Mouse (Mus musculus): Measurements from ENCODE around the gene Rasgrf1. TPM values are rescaled to one million over a fixed set of nuclear protein-coding genes. Genes with fewer than 3 reads are reported as not detected.
A peak's percentile ranks its signal among the peaks of the same experiment; 100 is the strongest.

The Rasgrf1 gene
- total and polyA plus RNA-seq, 3 experiments, result 0.05 TPM; not detected in 2

DNA sequence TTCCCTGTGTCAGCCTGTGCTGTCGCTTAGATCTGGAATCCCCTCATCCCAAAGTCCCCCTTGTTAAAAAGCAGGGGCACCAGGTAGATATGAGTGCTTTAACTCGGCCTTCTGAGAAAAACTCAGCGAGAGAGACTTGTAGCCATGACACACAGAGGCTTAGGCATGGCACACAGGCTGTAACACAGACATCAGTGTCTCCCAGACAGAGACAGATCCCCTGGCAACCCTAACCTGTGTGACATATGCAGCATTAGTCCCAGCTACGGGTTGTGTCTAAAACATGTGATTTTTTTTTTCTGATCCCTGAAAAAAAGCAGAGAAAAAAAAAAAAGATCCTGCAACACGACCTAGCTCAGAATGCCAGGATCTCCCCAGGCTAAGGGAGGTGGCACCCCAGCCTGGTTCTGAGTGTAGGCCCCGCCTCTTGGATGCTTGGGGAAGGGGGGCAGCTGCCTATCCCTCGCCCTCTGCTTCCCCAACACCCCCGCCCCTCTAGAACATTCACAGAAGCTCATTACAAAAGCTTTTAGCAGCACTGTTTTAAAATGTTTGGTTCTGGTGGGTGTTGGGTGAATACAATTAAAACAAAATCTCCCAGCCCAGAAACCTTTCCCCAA, 39.1 kb upstream of the Rasgrf1 start:
- ATAC-seq (ENCODE audit: extremely low read depth, insufficient number of reproducible peaks, low FRiP score, poor library complexity, severe bottlenecking), result no peak
- TF ChIP-seq GATA1 (IDR thresholded peaks at IDR 0.05; ENCODE audit: borderline replicate concordance, low read length), result no peak
- no peaks in the 10 kb centered on the region for H3K27me3 ChIP-seq (ENCODE audit: insufficient read depth, low read length)

GRCm38 (mm10) chr9:89872137-89872536, 37.6 kb upstream of the Rasgrf1 start:
- Histone ChIP-seq H3K4me3 (ENCODE audit: low read depth, low read length) (no peak overlapping the region), H3K4me1 (ENCODE audit: insufficient read depth, low read depth, low read length) (no peaks in the 10 kb centered on the region), H3K36me3 (replicated peaks) (no peaks in the 10 kb centered on the region), H3K27me3 (ENCODE audit: insufficient read depth, low read length) (no peaks in the 10 kb centered on the region), H3K9me3 (replicated peaks) (peaks cover 32% of the 10 kb centered on the region)
- DNase-seq (ENCODE audit: low spot score) (no peak), ATAC-seq (ENCODE audit: extremely low read depth, insufficient number of reproducible peaks, low FRiP score, poor library complexity, severe bottlenecking) (no peak)
- TF ChIP-seq TAL1 (conservative IDR thresholded peaks at IDR 0.05; ENCODE audit: low read depth, low read length) (no peak), GATA2 (IDR thresholded peaks at IDR 0.05; ENCODE audit: borderline replicate concordance, low read depth, low read length) (no peak), CTCF (IDR thresholded peaks at IDR 0.05; ENCODE audit: low read depth, low read length) (no peak), POLR2AphosphoS5 (IDR thresholded peaks at IDR 0.05; ENCODE audit: insufficient replicate concordance, low read depth, low read length) (no peak)

More for the DNA sequence above, 39.1 kb upstream of the Rasgrf1 start:
- H3K4me3 ChIP-seq (ENCODE audit: low read depth, low read length), result no peak overlapping the region
- DNase-seq (ENCODE audit: low spot score), result no peak
- H3K36me3 ChIP-seq (replicated peaks), result no peaks in the 10 kb centered on the region
- no peaks in the 10 kb centered on the region for H3K4me1 ChIP-seq (ENCODE audit: insufficient read depth, low read depth, low read length)
- peaks cover 30% of the 10 kb centered on the region for H3K9me3 ChIP-seq (replicated peaks)

DNA sequence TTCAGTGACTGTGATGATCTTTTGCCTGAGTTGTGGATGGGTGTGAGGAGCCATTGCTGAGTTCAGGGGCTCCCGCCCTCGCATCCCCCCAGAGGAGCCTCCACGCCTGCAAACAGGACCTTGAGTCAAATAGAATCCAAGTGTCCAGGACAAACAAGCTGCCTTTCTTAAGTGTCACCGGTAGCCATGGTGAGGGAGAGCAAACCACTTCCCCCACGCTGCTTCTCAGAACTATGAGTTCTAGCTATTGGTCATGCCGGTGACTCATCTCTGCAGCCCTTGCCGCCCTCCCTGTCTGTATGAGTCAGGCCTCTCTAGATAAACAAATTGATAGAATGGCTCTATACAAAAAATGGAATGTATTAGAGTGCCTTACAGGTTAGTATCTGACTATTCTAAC, 35.3 kb upstream of the Rasgrf1 start:
- no peak for TF ChIP-seq GATA1 (IDR thresholded peaks at IDR 0.05; ENCODE audit: borderline replicate concordance, low read length)
- TF ChIP-seq CTCF (IDR thresholded peaks at IDR 0.05; ENCODE audit: low read depth, low read length), result no peak
- no peak for TF ChIP-seq POLR2AphosphoS5 (IDR thresholded peaks at IDR 0.05; ENCODE audit: insufficient replicate concordance, low read depth, low read length)
- no peak for TF ChIP-seq GATA2 (IDR thresholded peaks at IDR 0.05; ENCODE audit: borderline replicate concordance, low read depth, low read length)
- Histone ChIP-seq H3K36me3 (replicated peaks) (no peaks in the 10 kb centered on the region), H3K4me3 (ENCODE audit: low read depth, low read length) (no peak overlapping the region), H3K4me1 (ENCODE audit: insufficient read depth, low read depth, low read length) (no peaks in the 10 kb centered on the region), H3K27me3 (ENCODE audit: insufficient read depth, low read length) (no peaks in the 10 kb centered on the region), H3K9me3 (replicated peaks) (peaks cover 29% of the 10 kb centered on the region)
- DNase-seq (ENCODE audit: low spot score) (no peak), ATAC-seq (ENCODE audit: extremely low read depth, insufficient number of reproducible peaks, low FRiP score, poor library complexity, severe bottlenecking) (no peak)

DNA sequence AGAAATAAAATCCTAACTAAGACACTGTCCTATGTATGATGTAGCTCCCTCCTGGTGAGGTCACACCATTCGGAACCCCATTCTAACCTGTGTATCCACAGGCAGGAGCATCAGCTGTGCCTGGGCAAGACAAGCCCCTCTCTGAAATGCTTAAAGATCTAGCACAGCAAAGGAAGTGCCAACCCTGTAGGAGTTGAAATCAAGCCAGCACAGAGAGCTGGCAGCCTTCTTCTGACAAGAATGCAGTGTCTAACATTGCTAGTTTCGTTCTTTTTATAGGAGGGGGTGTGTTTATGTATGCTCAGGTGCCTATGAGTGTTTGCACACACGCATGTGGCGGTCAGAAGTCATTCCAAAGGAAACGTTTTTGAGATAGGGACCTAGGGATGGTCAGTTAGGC, 34.2 kb upstream of the Rasgrf1 start:
- TF ChIP-seq TAL1 (conservative IDR thresholded peaks at IDR 0.05; ENCODE audit: low read depth, low read length), result no peak
- TF ChIP-seq CTCF (IDR thresholded peaks at IDR 0.05; ENCODE audit: low read depth, low read length), result no peak
- TF ChIP-seq POLR2AphosphoS5 (IDR thresholded peaks at IDR 0.05; ENCODE audit: insufficient replicate concordance, low read depth, low read length), result no peak
- TF ChIP-seq GATA2 (IDR thresholded peaks at IDR 0.05; ENCODE audit: borderline replicate concordance, low read depth, low read length), result no peak
- TF ChIP-seq GATA1 (IDR thresholded peaks at IDR 0.05; ENCODE audit: borderline replicate concordance, low read length), result no peak
- DNase-seq (ENCODE audit: low spot score) (no peak), ATAC-seq (ENCODE audit: extremely low read depth, insufficient number of reproducible peaks, low FRiP score, poor library complexity, severe bottlenecking) (no peak)
- no peak overlapping the region for H3K4me3 ChIP-seq (ENCODE audit: low read depth, low read length)
- no peaks in the 10 kb centered on the region for H3K27me3 ChIP-seq (ENCODE audit: insufficient read depth, low read length)
- peaks cover 38% of the 10 kb centered on the region for H3K9me3 ChIP-seq (replicated peaks)
- no peaks in the 10 kb centered on the region for H3K4me1 ChIP-seq (ENCODE audit: insufficient read depth, low read depth, low read length)
- no peaks in the 10 kb centered on the region for H3K36me3 ChIP-seq (replicated peaks)

GRCm38 (mm10) chr9:89878471-89879020, 31.2 kb upstream of the Rasgrf1 start:
- H3K27me3 ChIP-seq (ENCODE audit: insufficient read depth, low read length), result no peaks in the 10 kb centered on the region
- no peak for DNase-seq (ENCODE audit: low spot score)
- H3K36me3 ChIP-seq (replicated peaks), result no peaks in the 10 kb centered on the region
- ATAC-seq (ENCODE audit: extremely low read depth, insufficient number of reproducible peaks, low FRiP score, poor library complexity, severe bottlenecking), result no peak
- peaks cover 34% of the 10 kb centered on the region for H3K9me3 ChIP-seq (replicated peaks)
- H3K4me1 ChIP-seq (ENCODE audit: insufficient read depth, low read depth, low read length), result no peaks in the 10 kb centered on the region
- no peak overlapping the region for H3K4me3 ChIP-seq (ENCODE audit: low read depth, low read length)
- TF ChIP-seq GATA1 (IDR thresholded peaks at IDR 0.05; ENCODE audit: borderline replicate concordance, low read length), result no peak
- no peak for TF ChIP-seq POLR2AphosphoS5 (IDR thresholded peaks at IDR 0.05; ENCODE audit: insufficient replicate concordance, low read depth, low read length)
- TF ChIP-seq TAL1 (conservative IDR thresholded peaks at IDR 0.05; ENCODE audit: low read depth, low read length), result no peak
- TF ChIP-seq CTCF (IDR thresholded peaks at IDR 0.05; ENCODE audit: low read depth, low read length), result no peak
- no peak for TF ChIP-seq GATA2 (IDR thresholded peaks at IDR 0.05; ENCODE audit: borderline replicate concordance, low read depth, low read length)

- no peak for DNase-seq (ENCODE audit: low spot score)
- no peak for ATAC-seq (ENCODE audit: extremely low read depth, insufficient number of reproducible peaks, low FRiP score, poor library complexity, severe bottlenecking)
- TF ChIP-seq GATA1 (IDR thresholded peaks at IDR 0.05; ENCODE audit: borderline replicate concordance, low read length) (no peak), POLR2AphosphoS5 (IDR thresholded peaks at IDR 0.05; ENCODE audit: insufficient replicate concordance, low read depth, low read length) (no peak), CTCF (IDR thresholded peaks at IDR 0.05; ENCODE audit: low read depth, low read length) (no peak), TAL1 (conservative IDR thresholded peaks at IDR 0.05; ENCODE audit: low read depth, low read length) (no peak), GATA2 (IDR thresholded peaks at IDR 0.05; ENCODE audit: borderline replicate concordance, low read depth, low read length) (no peak)
- peak overlapping the region; percentile 40; the same call in 1 of the 2 replicates for H3K4me3 ChIP-seq (ENCODE audit: low read depth, low read length)
- H3K4me1 ChIP-seq (ENCODE audit: insufficient read depth, low read depth, low read length), result no peaks in the 10 kb centered on the region
- H3K9me3 ChIP-seq (replicated peaks), result peaks cover 33% of the 10 kb centered on the region
- H3K27me3 ChIP-seq (ENCODE audit: insufficient read depth, low read length), result no peaks in the 10 kb centered on the region
- no peaks in the 10 kb centered on the region for H3K36me3 ChIP-seq (replicated peaks)
Observed at GRCm38 (mm10) chr9:89879574-89879973, 30.1 kb upstream of the Rasgrf1 start.

Data from G1E (cell line).